Mouse (Mus musculus) adrenal gland, postnatal 36 days (tissue): ENCODE data around the gene Sh3gl3. TPM values are rescaled to one million over a fixed set of nuclear protein-coding genes. Genes with fewer than 3 reads are reported as not detected.

Experiments
- total RNA-seq, 2 experiments: library from RNA; stranded (reverse); gene quantifications; 2 replicates each; pipeline ENCODE4 v1.2.3; 2021

The Sh3gl3 gene
- total RNA-seq, 2 experiments from 2014 or later = 4.3 to 6.0 TPM

Other genes with a start within 250 kb of the Sh3gl3 start
- gene Hdgfl3, start 239.4 kb upstream of the Sh3gl3 start, total RNA-seq = 10 to 100 TPM; 11.6 to 12.0 TPM
- gene Bnc1, start 181.5 kb upstream of the Sh3gl3 start, total RNA-seq = under 1 TPM; 0.63 to 0.73 TPM
- gene Adamtsl3, start 161.9 kb downstream of the Sh3gl3 start, total RNA-seq = 1 to 10 TPM; 2.0 to 3.4 TPM